Mouse (Mus musculus) forebrain, embryonic 13.5 days (tissue): ENCODE data around the gene Nrxn1. TPM values are rescaled to one million over a fixed set of nuclear protein-coding genes. Genes with fewer than 3 reads are reported as not detected.

Source experiments
- ATAC-seq: fragments of 200-750 bp; cut with Nextera tagmentation; 2 replicates; pipeline ENCODE4 v1.8.0; 2017
- H3K27ac ChIP-seq: fragments of 300-500 bp; sonication (generic); 2 replicates; pipeline ENCODE4 v1.5.1; 2015; ENCODE audit warnings: inconsistent platforms, mild to moderate bottlenecking, moderate library complexity
- H3K27me3 ChIP-seq: fragments of 300-500 bp; sonication (generic); 2 replicates; pipeline ENCODE4 v1.6.1; 2015; ENCODE audit warnings: mild to moderate bottlenecking, inconsistent platforms
- H3K36me3 ChIP-seq: fragments of 300-500 bp; sonication (generic); 2 replicates; pipeline ENCODE4 v1.6.1; 2015; ENCODE audit warnings: mild to moderate bottlenecking, inconsistent platforms; ENCODE audit not compliant: poor library complexity, severe bottlenecking
- H3K4me1 ChIP-seq: fragments of 300-500 bp; sonication (generic); 2 replicates; pipeline ENCODE4 v1.6.1; 2015; ENCODE audit warnings: inconsistent platforms
- H3K4me2 ChIP-seq: fragments of 300-500 bp; sonication (generic); 2 replicates; pipeline ENCODE4 v1.6.1; 2015; ENCODE audit warnings: inconsistent platforms, mild to moderate bottlenecking, moderate library complexity
- H3K4me3 ChIP-seq: fragments of 300-500 bp; sonication (generic); 2 replicates; pipeline ENCODE4 v1.5.1; 2015; ENCODE audit warnings: mild to moderate bottlenecking, inconsistent platforms
- H3K9ac ChIP-seq: fragments of 300-500 bp; sonication (generic); 2 replicates; pipeline ENCODE4 v1.6.1; 2015; ENCODE audit warnings: mild to moderate bottlenecking, inconsistent platforms
- H3K9me3 ChIP-seq: fragments of 300-500 bp; sonication (generic); replicated peaks from 2 replicates; pipeline ENCODE4 v1.6.1; 2016; ENCODE audit warnings: inconsistent platforms
- WGBS: fragments of 180-500 bp; shearing (Covaris S2); methylation state at CpG from one replicate; pipeline ENCODE4 v1.1.7; 2015; 5-methylcytosine and 5-hydroxymethylcytosine counted together
- polyA plus RNA-seq: library from polyadenylated mRNA; unstranded; fragments of >200 nt; fragmentation: Nextera tagmentation; extraction: Ambion mirVana; gene quantifications from 2 replicates; pipeline ENCODE4 v1.2.1, GENCODE M21; 2015

Gene Nrxn1
- polyA plus RNA-seq, 1 experiment from 2014 or later = 69.6 TPM

- no peak overlapping the region for H3K4me2 ChIP-seq
- 56% methylated on average over 6 of the region's 6 CpGs for WGBS
- no peak overlapping the region for H3K27ac ChIP-seq
- H3K9me3 ChIP-seq = no peaks in the 10 kb centered on the region
- ATAC-seq = peak; percentile 79
- H3K9ac ChIP-seq = no peak overlapping the region
- H3K4me1 ChIP-seq = no peaks in the 10 kb centered on the region
- no peaks in the 10 kb centered on the region for H3K27me3 ChIP-seq
- H3K36me3 ChIP-seq = no peaks in the 10 kb centered on the region
- H3K4me3 ChIP-seq = no peak overlapping the region
Observed at GRCm38 (mm10) chr17:90501023-90501675, 591.7 kb downstream of the Nrxn1 start.

- H3K27ac ChIP-seq = no peak overlapping the region
- H3K4me2 ChIP-seq = no peak overlapping the region
- H3K9me3 ChIP-seq = no peaks in the 10 kb centered on the region
- no peak for ATAC-seq
- H3K4me3 ChIP-seq = no peak overlapping the region
- H3K27me3 ChIP-seq = no peaks in the 10 kb centered on the region
- no peak overlapping the region for H3K9ac ChIP-seq
- no peaks in the 10 kb centered on the region for H3K36me3 ChIP-seq
- no peaks in the 10 kb centered on the region for H3K4me1 ChIP-seq
Observed at GRCm38 (mm10) chr17:90479531-90480250, 613.2 kb downstream of the Nrxn1 start.

GRCm38 (mm10) chr17:90456748-90457147 lies 636.1 kb downstream of the Nrxn1 start:
- H3K27ac ChIP-seq = no peak overlapping the region
- no peaks in the 10 kb centered on the region for H3K9me3 ChIP-seq
- H3K9ac ChIP-seq = no peak overlapping the region
- peaks cover 8% of the 10 kb centered on the region for H3K27me3 ChIP-seq
- H3K36me3 ChIP-seq = no peaks in the 10 kb centered on the region
- no peak for ATAC-seq
- H3K4me2 ChIP-seq = peak overlapping the region; percentile 91; the same call in 1 of the 2 replicates
- H3K4me3 ChIP-seq = no peak overlapping the region
- WGBS = 30% methylated on average over 5 of the region's 5 CpGs
- H3K4me1 ChIP-seq = peaks cover 15% of the 10 kb centered on the region

- no peaks in the 10 kb centered on the region for H3K9me3 ChIP-seq
- no peak overlapping the region; the same call in 1 of the 2 replicates for H3K27ac ChIP-seq
- H3K4me3 ChIP-seq = peak overlapping the region; percentile 68
- H3K4me2 ChIP-seq = peak overlapping the region; percentile 91
- H3K27me3 ChIP-seq = peaks cover 8% of the 10 kb centered on the region
- peaks cover 17% of the 10 kb centered on the region for H3K4me1 ChIP-seq
- H3K36me3 ChIP-seq = no peaks in the 10 kb centered on the region
- peak overlapping the region; percentile 81 for H3K9ac ChIP-seq
- peak; percentile 72 for ATAC-seq
- under 1% methylated on average over 13 of the region's 13 CpGs for WGBS
Observed at GRCm38 (mm10) chr17:90455904-90456303, 637.0 kb downstream of the Nrxn1 start.

GRCm38 (mm10) chr17:90455409-90455775 lies 637.5 kb downstream of the Nrxn1 start:
- WGBS = under 1% methylated on average over 23 of the region's 23 CpGs
- Histone ChIP-seq H3K4me1 (peaks cover 17% of the 10 kb centered on the region), H3K4me2 (peak overlapping the region; percentile 91), H3K9me3 (no peaks in the 10 kb centered on the region), H3K36me3 (no peaks in the 10 kb centered on the region), H3K4me3 (peak overlapping the region; percentile 68), H3K27me3 (peaks cover 8% of the 10 kb centered on the region), H3K9ac (peak overlapping the region; percentile 81), H3K27ac (peak overlapping the region; percentile 83)
- ATAC-seq = peak; percentile 70

GRCm38 (mm10) chr17:90454738-90455408 lies 638.0 kb downstream of the Nrxn1 start:
- Histone ChIP-seq H3K9ac (peak overlapping the region; percentile 81), H3K27ac (peak overlapping the region; percentile 83), H3K4me2 (peak overlapping the region; percentile 91), H3K27me3 (peaks cover 8% of the 10 kb centered on the region), H3K36me3 (no peaks in the 10 kb centered on the region), H3K4me1 (peaks cover 17% of the 10 kb centered on the region), H3K9me3 (no peaks in the 10 kb centered on the region), H3K4me3 (peak overlapping the region; percentile 68)
- ATAC-seq = peak; percentile 58
- WGBS = under 1% methylated on average over 41 of the region's 41 CpGs

- peak; percentile 62 for ATAC-seq
- no peaks in the 10 kb centered on the region for H3K36me3 ChIP-seq
- peak overlapping the region; percentile 83 for H3K27ac ChIP-seq
- H3K4me2 ChIP-seq = peak overlapping the region; percentile 91
- H3K4me1 ChIP-seq = peaks cover 17% of the 10 kb centered on the region
- H3K9ac ChIP-seq = peak overlapping the region; percentile 81
- peak overlapping the region; percentile 68 for H3K4me3 ChIP-seq
- WGBS = 1% methylated on average over 15 of the region's 15 CpGs
- H3K27me3 ChIP-seq = peaks cover 8% of the 10 kb centered on the region
- H3K9me3 ChIP-seq = no peaks in the 10 kb centered on the region
Observed at GRCm38 (mm10) chr17:90454356-90454737, 638.5 kb downstream of the Nrxn1 start.

- no peaks in the 10 kb centered on the region for H3K9me3 ChIP-seq
- H3K4me3 ChIP-seq = peak overlapping the region; percentile 68
- H3K4me2 ChIP-seq = peak overlapping the region; percentile 91
- no peaks in the 10 kb centered on the region for H3K36me3 ChIP-seq
- peak overlapping the region; percentile 50 for H3K9ac ChIP-seq
- peak overlapping the region; percentile 59; the same call in 1 of the 2 replicates for H3K27ac ChIP-seq
- peaks cover 8% of the 10 kb centered on the region for H3K27me3 ChIP-seq
- WGBS = 43% methylated on average over 4 of the region's 4 CpGs
- ATAC-seq = no peak
- H3K4me1 ChIP-seq = peaks cover 17% of the 10 kb centered on the region
Observed at GRCm38 (mm10) chr17:90453280-90453679, 639.6 kb downstream of the Nrxn1 start.

- H3K9ac ChIP-seq = peak overlapping the region; percentile 50
- 56% methylated on average over 2 of the region's 2 CpGs for WGBS
- 0 out of 2 replicates have a peak, but pooled peaks have one; percentile 5 for ATAC-seq
- no peaks in the 10 kb centered on the region for H3K9me3 ChIP-seq
- H3K4me1 ChIP-seq = peaks cover 17% of the 10 kb centered on the region
- no peak overlapping the region for H3K27ac ChIP-seq
- peaks cover 8% of the 10 kb centered on the region for H3K27me3 ChIP-seq
- peak overlapping the region; percentile 68 for H3K4me3 ChIP-seq
- no peaks in the 10 kb centered on the region for H3K36me3 ChIP-seq
- peak overlapping the region; percentile 91 for H3K4me2 ChIP-seq
Observed at GRCm38 (mm10) chr17:90452770-90453169, 640.1 kb downstream of the Nrxn1 start.

- Histone ChIP-seq H3K27ac (no peak overlapping the region), H3K36me3 (no peaks in the 10 kb centered on the region), H3K4me2 (peak overlapping the region; percentile 91), H3K9me3 (no peaks in the 10 kb centered on the region), H3K4me3 (peak overlapping the region; percentile 68), H3K27me3 (0 out of 2 replicates have a peak, but pooled peaks cover 2% of the 10 kb centered on the region), H3K9ac (no peak overlapping the region), H3K4me1 (peaks cover 17% of the 10 kb centered on the region)
- 65% methylated on average over 2 of the region's 2 CpGs for WGBS
- no peak for ATAC-seq
Observed at GRCm38 (mm10) chr17:90451384-90451783, 641.5 kb downstream of the Nrxn1 start.

- Histone ChIP-seq H3K36me3 (no peaks in the 10 kb centered on the region), H3K27ac (no peak overlapping the region), H3K9ac (no peak overlapping the region), H3K4me1 (no peaks in the 10 kb centered on the region), H3K4me2 (no peak overlapping the region), H3K27me3 (no peaks in the 10 kb centered on the region), H3K9me3 (no peaks in the 10 kb centered on the region), H3K4me3 (no peak overlapping the region)
- no peak for ATAC-seq
Observed at GRCm38 (mm10) chr17:90443067-90443466, 649.8 kb downstream of the Nrxn1 start.

GRCm38 (mm10) chr17:90435836-90436235 lies 657.0 kb downstream of the Nrxn1 start:
- ATAC-seq = no peak
- H3K27me3 ChIP-seq = no peaks in the 10 kb centered on the region
- no peak overlapping the region for H3K27ac ChIP-seq
- H3K9ac ChIP-seq = no peak overlapping the region
- no peaks in the 10 kb centered on the region for H3K9me3 ChIP-seq
- no peak overlapping the region for H3K4me2 ChIP-seq
- H3K4me3 ChIP-seq = no peak overlapping the region
- no peaks in the 10 kb centered on the region for H3K36me3 ChIP-seq
- H3K4me1 ChIP-seq = no peaks in the 10 kb centered on the region
